Mouse (Mus musculus) left cerebral cortex, postnatal 25 days (tissue): Measurements from ENCODE around the gene Zfp804b. TPM values are rescaled to one million over a fixed set of nuclear protein-coding genes. Genes with fewer than 3 reads are reported as not detected.

Experiments used
- DNase-seq, 2 experiments: peaks; one replicate each; pipeline ENCODE4 v3.0.0; 2022; ENCODE audit warnings: low spot score in 2 of 2, mixed read lengths in 1 of 2
- intact Hi-C: fragments of 180-260 bp; cut with DNase I; formaldehyde crosslinking; loops from one replicate; pipeline ENCODE4 v1.15.1; 2025
- total RNA-seq, 2 experiments: library from RNA; stranded (reverse); gene quantifications; 2 replicates each; pipeline ENCODE4 v1.2.3; 2021

Gene Zfp804b
- total RNA-seq, 2 experiments from 2014 or later: 1.8 to 2.4 TPM

DNA sequence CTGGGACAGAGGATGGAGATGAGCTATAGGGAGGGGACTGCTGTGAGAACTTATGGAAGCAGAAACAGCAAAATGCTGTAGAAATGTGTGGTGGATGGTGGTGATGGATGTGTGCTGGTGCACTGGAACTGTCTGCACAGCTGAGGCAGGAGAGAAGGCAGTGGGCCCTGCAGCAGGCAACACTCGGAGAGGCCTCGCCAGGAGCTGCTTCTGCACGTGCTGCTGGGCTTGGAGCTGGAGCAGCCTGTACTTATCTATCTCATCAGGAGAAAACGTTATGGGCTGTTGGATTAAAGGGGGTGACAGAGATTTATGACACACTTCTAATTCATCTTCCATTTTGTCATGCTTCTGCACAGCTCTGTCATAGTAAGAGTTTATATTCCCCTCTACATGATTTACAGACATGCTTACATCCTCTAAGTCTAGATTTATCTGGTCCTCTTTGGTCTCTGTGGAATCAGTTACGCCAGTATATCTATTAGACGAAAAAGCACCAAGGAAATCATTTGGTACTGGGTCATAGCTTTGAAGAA lies 575.1 kb downstream of the Zfp804b start:
- intact Hi-C loops: no loop called here
- no peak for DNase-seq

Other genes with a start within 250 kb of the Zfp804b start
- gene Tex47, start 40.6 kb downstream of the Zfp804b start, total RNA-seq: not detected